Mouse (Mus musculus) hindbrain, postnatal 0 days (tissue): Measurements from ENCODE around the gene Hecw2. TPM values are rescaled to one million over a fixed set of nuclear protein-coding genes. Genes with fewer than 3 reads are reported as not detected.
A peak's percentile ranks its signal among the peaks of the same experiment; 100 is the strongest.

Experiments
- ATAC-seq: fragments of 200-750 bp; cut with Nextera tagmentation; 2 replicates; pipeline ENCODE4 v1.8.0; 2017; ENCODE audit warnings: mild to moderate bottlenecking, moderate TSS enrichment, moderate library complexity
- DNase-seq: peaks from one replicate; pipeline ENCODE4 v3.0.0-alpha.2; 2015; ENCODE audit warnings: low spot score
- H3K27ac ChIP-seq: fragments of 300-500 bp; sonication (generic); 2 replicates; pipeline ENCODE4 v1.5.1; 2014; ENCODE audit warnings: mild to moderate bottlenecking
- H3K27me3 ChIP-seq: fragments of 300-500 bp; sonication (generic); 2 replicates; pipeline ENCODE4 v1.6.1; 2014; ENCODE audit warnings: low read length, mixed read lengths; ENCODE audit not compliant: insufficient read depth
- H3K36me3 ChIP-seq: fragments of 300-500 bp; sonication (generic); 2 replicates; pipeline ENCODE4 v1.6.1; 2014; ENCODE audit warnings: low read length, mixed read lengths; ENCODE audit not compliant: insufficient read depth
- H3K4me1 ChIP-seq: fragments of 300-500 bp; sonication (generic); 2 replicates; pipeline ENCODE4 v1.6.1; 2014; ENCODE audit warnings: antibody characterized with exemption, low read length, mixed read lengths; ENCODE audit not compliant: insufficient read depth
- H3K4me2 ChIP-seq: fragments of 300-500 bp; sonication (generic); 2 replicates; pipeline ENCODE4 v1.6.1; 2014; ENCODE audit warnings: low read depth, mild to moderate bottlenecking, low read length, moderate library complexity, mixed read lengths
- H3K4me3 ChIP-seq: fragments of 300-500 bp; sonication (generic); 2 replicates; pipeline ENCODE4 v1.5.1; 2014; ENCODE audit warnings: low read length
- H3K9ac ChIP-seq: fragments of 300-500 bp; sonication (generic); replicated peaks from 2 replicates; pipeline ENCODE4 v1.6.1; 2014; ENCODE audit warnings: mild to moderate bottlenecking, low read length, moderate library complexity, mixed read lengths
- H3K9me3 ChIP-seq: fragments of 300-500 bp; sonication (generic); 2 replicates; pipeline ENCODE4 v1.6.1; 2016; ENCODE audit warnings: low read length, mixed read lengths
- CTCF ChIP-seq: IDR thresholded peaks from 2 replicates; pipeline ENCODE4 v1.5.1; 2016; ENCODE audit warnings: antibody characterized with exemption, control low read depth, low read depth
- WGBS: fragments of 180-500 bp; shearing (Covaris S2); extraction: QIAGEN DNeasy Blood & Tissue Kit; methylation state at CpG from one replicate; pipeline ENCODE4 v1.1.7; 2014; 5-methylcytosine and 5-hydroxymethylcytosine counted together
- polyA plus RNA-seq: library from polyadenylated mRNA; unstranded; fragments of >200 nt; fragmentation: Nextera tagmentation; extraction: Ambion mirVana; gene quantifications from 2 replicates; pipeline ENCODE4 v1.2.1, GENCODE M21; 2015
- total RNA-seq: library from RNA; depleted of rRNA; stranded (reverse); fragments of >200 nt; gene quantifications from 2 replicates; pipeline ENCODE4 v1.2.3, GENCODE M21; 2014

The Hecw2 gene
- total and polyA plus RNA-seq, 2 experiments from 2014 or later, result 6.3 to 21.1 TPM

DNA sequence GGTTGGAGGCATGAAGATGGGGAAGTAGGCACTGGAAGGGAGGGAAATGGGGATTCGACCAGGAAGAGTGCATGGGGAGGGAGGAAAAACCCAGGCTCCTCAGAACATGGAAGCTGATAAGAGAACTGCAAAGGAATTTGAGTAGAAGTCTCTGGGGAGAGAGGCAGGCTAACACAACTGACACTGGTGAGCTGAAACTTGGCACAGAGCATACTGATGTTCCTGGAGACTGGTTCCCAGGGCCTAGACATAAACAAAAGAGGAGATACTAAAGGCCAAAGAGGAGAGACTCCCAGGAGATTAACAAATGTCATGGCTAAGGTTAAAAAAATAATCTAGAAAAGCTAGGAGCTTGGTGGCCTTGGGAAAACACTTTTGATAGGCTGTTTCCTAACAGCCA, 148.0 kb downstream of the Hecw2 start:
- WGBS, result 71% methylated on average over 1 of the region's 1 CpGs
- Histone ChIP-seq H3K9ac (no peak overlapping the region), H3K27ac (no peak overlapping the region), H3K4me2 (no peak overlapping the region), H3K4me1 (no peaks in the 10 kb centered on the region), H3K9me3 (no peaks in the 10 kb centered on the region), H3K36me3 (no peaks in the 10 kb centered on the region), H3K27me3 (no peaks in the 10 kb centered on the region), H3K4me3 (no peak overlapping the region)
- TF ChIP-seq CTCF, result no peak
- no peak for DNase-seq
- ATAC-seq, result no peak

DNA sequence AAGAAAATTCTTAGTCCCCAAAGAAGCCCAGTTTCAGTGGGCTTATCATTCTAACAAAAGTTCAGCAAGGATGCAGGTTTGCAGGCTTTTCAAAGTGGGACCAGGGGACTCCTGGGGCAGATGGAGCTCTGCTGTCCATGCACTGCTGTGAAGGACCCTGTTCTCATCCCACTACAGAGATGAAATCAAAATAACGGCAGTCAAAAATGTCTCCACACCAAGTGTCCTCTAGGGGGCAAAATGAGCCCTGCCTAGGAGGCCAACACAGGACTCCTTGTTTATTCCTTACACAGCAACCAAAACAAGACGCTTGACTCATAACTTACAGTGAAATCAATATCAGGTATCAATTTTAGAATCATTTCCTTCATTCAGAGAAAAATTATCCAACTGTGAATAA, 155.9 kb downstream of the Hecw2 start:
- Histone ChIP-seq H3K4me1 (no peaks in the 10 kb centered on the region), H3K4me2 (no peak overlapping the region), H3K9me3 (no peaks in the 10 kb centered on the region), H3K9ac (no peak overlapping the region), H3K4me3 (no peak overlapping the region), H3K27ac (no peak overlapping the region), H3K36me3 (no peaks in the 10 kb centered on the region), H3K27me3 (no peaks in the 10 kb centered on the region)
- TF ChIP-seq CTCF, result peak; percentile 63
- peak; percentile 55 for DNase-seq
- ATAC-seq, result no peak
- 36% methylated on average over 2 of the region's 2 CpGs for WGBS

- Histone ChIP-seq H3K4me3 (no peak overlapping the region), H3K36me3 (no peaks in the 10 kb centered on the region), H3K9ac (no peak overlapping the region), H3K9me3 (no peaks in the 10 kb centered on the region), H3K27ac (no peak overlapping the region), H3K4me1 (no peaks in the 10 kb centered on the region), H3K27me3 (no peaks in the 10 kb centered on the region), H3K4me2 (no peak overlapping the region)
- ATAC-seq (no peak), DNase-seq (no peak)
- no peak for TF ChIP-seq CTCF
- WGBS, result 76% methylated on average over 2 of the region's 2 CpGs
Observed at GRCm38 (mm10) chr1:54017686-54018085, 177.3 kb downstream of the Hecw2 start.

GRCm38 (mm10) chr1:54015739-54016138, 179.2 kb downstream of the Hecw2 start:
- Histone ChIP-seq H3K4me1 (no peaks in the 10 kb centered on the region), H3K27ac (no peak overlapping the region), H3K27me3 (no peaks in the 10 kb centered on the region), H3K4me3 (no peak overlapping the region), H3K4me2 (no peak overlapping the region), H3K9me3 (no peaks in the 10 kb centered on the region), H3K36me3 (no peaks in the 10 kb centered on the region), H3K9ac (no peak overlapping the region)
- no peak for TF ChIP-seq CTCF
- ATAC-seq (no peak), DNase-seq (no peak)
- WGBS, result 58% methylated on average over 4 of the region's 4 CpGs

GRCm38 (mm10) chr1:54012414-54012813, 182.6 kb downstream of the Hecw2 start:
- no peak for ATAC-seq
- H3K27ac ChIP-seq, result no peak overlapping the region

DNA sequence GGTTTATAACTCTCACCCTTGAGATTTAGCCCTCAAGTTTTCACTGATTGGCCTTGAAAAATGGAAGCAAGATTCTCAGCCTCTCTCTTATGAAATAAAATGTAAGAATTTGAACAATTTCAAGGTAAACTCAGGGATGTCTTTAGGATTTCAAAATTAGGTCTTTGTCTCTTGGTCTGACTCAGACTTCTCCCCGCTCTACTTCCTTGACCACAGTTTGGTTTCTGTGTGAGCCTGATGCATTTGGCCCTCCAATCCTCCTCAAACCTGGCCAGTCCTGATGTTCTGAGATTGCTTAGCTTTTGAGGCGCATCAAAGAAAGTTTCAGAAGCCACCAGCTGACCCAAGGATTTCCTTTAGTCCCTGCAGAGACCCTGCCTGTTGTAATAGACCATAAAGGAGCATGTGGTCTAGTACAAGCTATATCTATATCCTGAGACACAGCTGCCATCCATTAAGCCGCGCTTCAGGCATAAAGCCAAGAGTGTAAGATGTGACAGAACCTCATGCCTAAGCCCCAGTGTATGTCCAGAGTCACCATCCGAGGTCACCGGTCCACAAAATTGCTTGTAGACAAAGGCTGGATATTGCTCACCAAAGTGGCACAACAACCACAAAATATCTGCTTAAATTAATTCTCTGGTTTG, 185.4 kb downstream of the Hecw2 start:
- no peaks in the 10 kb centered on the region for H3K9me3 ChIP-seq
- no peak overlapping the region for H3K4me2 ChIP-seq
- no peak overlapping the region for H3K4me3 ChIP-seq
- H3K9ac ChIP-seq, result no peak overlapping the region
- ATAC-seq, result 0 out of 2 replicates have a peak, but pooled peaks have one; percentile 18
- WGBS, result 83% methylated on average over 6 of the region's 6 CpGs
- no peak overlapping the region for H3K27ac ChIP-seq
- H3K27me3 ChIP-seq, result no peaks in the 10 kb centered on the region
- no peaks in the 10 kb centered on the region for H3K4me1 ChIP-seq
- TF ChIP-seq CTCF, result no peak
- no peaks in the 10 kb centered on the region for H3K36me3 ChIP-seq
- DNase-seq, result no peak

More at GRCm38 (mm10) chr1:54012414-54012813, 182.6 kb downstream of the Hecw2 start:
- H3K4me1 ChIP-seq, result no peaks in the 10 kb centered on the region
- H3K27me3 ChIP-seq, result no peaks in the 10 kb centered on the region
- no peak overlapping the region for H3K9ac ChIP-seq
- no peaks in the 10 kb centered on the region for H3K9me3 ChIP-seq
- H3K4me3 ChIP-seq, result no peak overlapping the region
- no peak overlapping the region for H3K4me2 ChIP-seq
- WGBS, result 54% methylated on average over 3 of the region's 3 CpGs
- no peaks in the 10 kb centered on the region for H3K36me3 ChIP-seq
- no peak for TF ChIP-seq CTCF
- DNase-seq, result no peak

- no peak for DNase-seq
- no peak for ATAC-seq
- no peak overlapping the region for H3K27ac ChIP-seq
- H3K27me3 ChIP-seq, result no peaks in the 10 kb centered on the region
- no peak overlapping the region for H3K9ac ChIP-seq
- no peaks in the 10 kb centered on the region for H3K36me3 ChIP-seq
- no peak overlapping the region for H3K4me2 ChIP-seq
- no peaks in the 10 kb centered on the region for H3K4me1 ChIP-seq
- WGBS, result 70% methylated on average over 5 of the region's 5 CpGs
- no peaks in the 10 kb centered on the region for H3K9me3 ChIP-seq
- no peak overlapping the region for H3K4me3 ChIP-seq
- no peak for TF ChIP-seq CTCF
Observed at GRCm38 (mm10) chr1:54005860-54006386, 189.0 kb downstream of the Hecw2 start.
